Mouse (Mus musculus): ENCODE results near the gene Ccr6. TPM values are rescaled to one million over a fixed set of nuclear protein-coding genes. Genes with fewer than 3 reads are reported as not detected.
A peak's percentile ranks its signal among the peaks of the same experiment; 100 is the strongest.

The Ccr6 gene
- polyA plus RNA-seq, 1 experiment = not detected

DNA sequence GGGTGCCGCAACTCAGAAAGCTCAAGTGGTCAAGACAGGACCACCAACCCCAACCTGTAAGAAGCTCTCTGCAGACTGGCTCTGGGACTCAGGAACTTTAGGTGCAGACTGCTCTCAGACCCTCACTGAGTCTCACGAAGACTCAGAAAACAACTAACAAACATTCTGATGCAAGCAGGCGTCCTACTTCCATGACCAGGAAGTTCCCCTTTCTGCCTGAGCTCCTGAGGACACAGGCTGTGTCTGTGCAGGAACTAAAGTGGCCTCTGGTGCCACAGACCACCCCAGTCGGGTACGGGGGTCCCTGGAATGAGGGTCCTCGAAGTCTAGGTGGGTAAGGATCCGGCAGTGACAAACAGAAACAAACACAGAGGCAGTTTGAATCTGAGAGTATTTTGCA is 40.8 kb downstream of the Ccr6 start:
- TF ChIP-seq CTCF (IDR thresholded peaks at IDR 0.05; ENCODE audit: borderline replicate concordance, insufficient read depth, low read length) (no peak), POLR2A (IDR thresholded peaks at IDR 0.05; ENCODE audit: low read depth, low read length) (no peak)
- H3K4me1 ChIP-seq (ENCODE audit: control insufficient read depth, insufficient read depth, low read length) = no peaks in the 10 kb centered on the region

DNA sequence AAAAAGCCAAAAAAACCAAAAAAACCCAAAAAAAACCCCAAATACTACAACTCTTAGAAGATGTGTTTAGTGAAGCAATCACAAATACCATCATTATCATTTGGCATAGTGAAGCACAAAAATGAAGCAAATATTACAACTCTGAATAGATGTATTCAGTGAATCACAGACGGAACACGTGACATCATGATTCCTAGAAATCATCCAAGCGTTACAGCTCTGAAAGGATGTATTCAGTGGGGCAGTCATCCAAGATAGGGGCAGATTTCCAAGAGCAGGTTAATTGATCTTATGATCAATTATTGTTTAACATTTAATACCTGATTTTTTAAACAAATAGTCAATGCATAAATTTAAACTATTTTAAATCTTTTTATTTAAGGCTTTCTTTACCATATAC is 41.4 kb downstream of the Ccr6 start:
- TF ChIP-seq CTCF (IDR thresholded peaks at IDR 0.05; ENCODE audit: borderline replicate concordance, insufficient read depth, low read length) = no peak
- TF ChIP-seq POLR2A (IDR thresholded peaks at IDR 0.05; ENCODE audit: low read depth, low read length) = no peak
- Histone ChIP-seq H3K27ac (ENCODE audit: insufficient read depth, low read length) (no peak overlapping the region), H3K4me1 (ENCODE audit: control insufficient read depth, insufficient read depth, low read length) (no peaks in the 10 kb centered on the region), H3K4me3 (ENCODE audit: insufficient read depth, low read length) (no peak overlapping the region)

More for the DNA sequence above, 40.8 kb downstream of the Ccr6 start:
- no peak overlapping the region for H3K4me3 ChIP-seq (ENCODE audit: insufficient read depth, low read length)
- no peak overlapping the region for H3K27ac ChIP-seq (ENCODE audit: insufficient read depth, low read length)

- Histone ChIP-seq H3K4me1 (ENCODE audit: control insufficient read depth, insufficient read depth, low read length) (no peaks in the 10 kb centered on the region), H3K4me3 (ENCODE audit: insufficient read depth, low read length) (no peak overlapping the region), H3K27ac (ENCODE audit: insufficient read depth, low read length) (no peak overlapping the region)
- TF ChIP-seq CTCF (IDR thresholded peaks at IDR 0.05; ENCODE audit: borderline replicate concordance, insufficient read depth, low read length) (no peak), POLR2A (IDR thresholded peaks at IDR 0.05; ENCODE audit: low read depth, low read length) (no peak)
These were observed 42.5 kb downstream of the Ccr6 start for GRCm38 (mm10) chr17:8278356-8278755.

DNA sequence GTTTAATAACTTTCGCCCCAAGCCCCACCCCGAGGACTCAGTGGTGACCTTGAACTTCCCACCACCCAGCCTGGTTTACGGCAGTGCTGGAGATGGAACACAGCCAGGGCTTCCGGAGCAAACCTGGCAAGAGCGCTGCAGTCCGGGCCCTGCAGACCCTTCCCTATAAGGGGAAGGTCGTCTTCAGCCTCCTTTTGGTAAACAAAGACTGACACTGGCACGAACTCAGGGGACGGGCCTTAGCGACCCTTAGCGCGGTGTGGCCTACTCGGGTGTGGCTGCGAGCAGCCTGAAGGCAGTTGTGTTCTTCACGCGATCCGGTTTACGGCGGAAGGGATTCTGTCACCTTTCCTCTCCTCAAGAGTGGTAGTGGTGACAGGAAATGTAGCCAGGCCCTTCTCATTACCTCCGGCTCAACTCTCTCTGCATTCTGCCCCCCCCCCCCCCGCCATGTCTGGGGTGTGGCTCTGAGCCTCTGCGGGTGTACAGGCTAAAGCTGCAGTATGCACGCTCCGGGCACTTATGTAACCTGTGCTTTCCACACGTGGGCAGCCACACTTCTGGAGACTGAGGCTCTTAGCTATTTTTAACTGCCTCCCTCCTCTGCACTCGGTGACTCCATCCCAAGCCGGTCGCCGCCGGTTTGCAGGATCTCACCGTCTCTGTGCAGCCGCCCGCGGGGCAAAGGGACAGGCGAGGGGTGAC is 47.1 kb downstream of the Ccr6 start, which contains the start of gene Mpc1:
TSS of gene Mpc1 (plus strand) at position 84 of the 705 bp plus-strand sequence.
- TF ChIP-seq POLR2A (IDR thresholded peaks at IDR 0.05; ENCODE audit: low read depth, low read length) (0 out of 2 replicates have a peak, but pooled peaks have one; percentile 46), CTCF (IDR thresholded peaks at IDR 0.05; ENCODE audit: borderline replicate concordance, insufficient read depth, low read length) (no peak)
- peak within 1 kb of the TSS; percentile 39 for H3K27ac ChIP-seq (ENCODE audit: insufficient read depth, low read length)
- peak within 1 kb of the TSS; percentile 81 for H3K4me3 ChIP-seq (ENCODE audit: insufficient read depth, low read length)
- no peaks in the 10 kb centered on the region for H3K4me1 ChIP-seq (ENCODE audit: control insufficient read depth, insufficient read depth, low read length)

- peak overlapping the region; percentile 81 for H3K4me3 ChIP-seq (ENCODE audit: insufficient read depth, low read length)
- H3K4me1 ChIP-seq (ENCODE audit: control insufficient read depth, insufficient read depth, low read length) = no peaks in the 10 kb centered on the region
- no peak for TF ChIP-seq CTCF (IDR thresholded peaks at IDR 0.05; ENCODE audit: borderline replicate concordance, insufficient read depth, low read length)
- TF ChIP-seq POLR2A (IDR thresholded peaks at IDR 0.05; ENCODE audit: low read depth, low read length) = peak; percentile 92
- H3K27ac ChIP-seq (ENCODE audit: insufficient read depth, low read length) = peak overlapping the region; percentile 39
These were observed 47.8 kb downstream of the Ccr6 start for GRCm38 (mm10) chr17:8283526-8284253.

DNA sequence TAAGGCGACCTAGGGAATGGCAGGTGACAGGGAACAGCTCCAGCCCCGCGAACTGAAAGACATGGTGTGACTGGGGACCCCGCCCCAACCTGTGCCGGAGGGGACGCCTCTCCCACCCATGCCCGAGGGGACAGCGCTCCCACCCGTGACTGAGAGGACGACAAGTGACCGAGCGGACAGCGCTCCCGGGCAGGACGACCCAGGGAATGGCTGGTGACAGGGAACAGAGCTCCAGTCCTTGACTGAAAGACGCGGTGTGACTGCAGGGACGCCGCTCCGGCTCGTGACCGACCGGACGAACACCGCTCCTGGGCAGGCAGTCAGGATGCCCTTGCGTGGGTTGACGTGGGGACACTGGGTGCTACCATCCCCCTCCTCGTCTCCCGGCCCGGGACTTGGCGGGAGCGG is 48.4 kb downstream of the Ccr6 start:
- H3K4me3 ChIP-seq (ENCODE audit: insufficient read depth, low read length) = peak overlapping the region; percentile 81
- no peak for TF ChIP-seq POLR2A (IDR thresholded peaks at IDR 0.05; ENCODE audit: low read depth, low read length)
- no peak for TF ChIP-seq CTCF (IDR thresholded peaks at IDR 0.05; ENCODE audit: borderline replicate concordance, insufficient read depth, low read length)
- no peaks in the 10 kb centered on the region for H3K4me1 ChIP-seq (ENCODE audit: control insufficient read depth, insufficient read depth, low read length)
- H3K27ac ChIP-seq (ENCODE audit: insufficient read depth, low read length) = no peak overlapping the region

DNA sequence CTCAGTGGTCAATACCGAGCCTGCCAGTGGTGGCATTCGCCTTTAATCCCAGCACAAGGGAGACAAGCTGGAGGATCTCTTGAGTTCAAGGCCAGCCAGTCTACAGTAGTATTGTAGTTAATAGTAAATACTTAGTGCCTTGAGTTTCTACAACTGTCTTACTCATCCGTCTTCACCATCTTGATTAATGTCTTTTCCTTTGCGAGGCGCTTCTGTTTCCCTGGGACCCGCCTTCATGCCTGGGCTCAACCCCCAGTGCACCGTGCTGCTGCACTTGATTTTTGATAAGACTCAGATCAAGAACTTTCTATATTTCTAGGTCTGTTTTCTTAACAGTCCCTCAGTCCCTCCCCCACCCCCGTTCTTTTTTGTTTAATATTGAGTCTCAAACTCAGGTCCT is 49.2 kb downstream of the Ccr6 start:
- Histone ChIP-seq H3K4me3 (ENCODE audit: insufficient read depth, low read length) (0 out of 2 replicates have a peak overlapping the region, but pooled peaks have one; percentile 18), H3K27ac (ENCODE audit: insufficient read depth, low read length) (no peak overlapping the region), H3K4me1 (ENCODE audit: control insufficient read depth, insufficient read depth, low read length) (no peaks in the 10 kb centered on the region)
- TF ChIP-seq CTCF (IDR thresholded peaks at IDR 0.05; ENCODE audit: borderline replicate concordance, insufficient read depth, low read length) (no peak), POLR2A (IDR thresholded peaks at IDR 0.05; ENCODE audit: low read depth, low read length) (no peak)

- TF ChIP-seq POLR2A (IDR thresholded peaks at IDR 0.05; ENCODE audit: low read depth, low read length) (no peak), CTCF (IDR thresholded peaks at IDR 0.05; ENCODE audit: borderline replicate concordance, insufficient read depth, low read length) (no peak)
- Histone ChIP-seq H3K4me1 (ENCODE audit: control insufficient read depth, insufficient read depth, low read length) (no peaks in the 10 kb centered on the region), H3K27ac (ENCODE audit: insufficient read depth, low read length) (no peak overlapping the region), H3K4me3 (ENCODE audit: insufficient read depth, low read length) (no peak overlapping the region)
These were observed 51.1 kb downstream of the Ccr6 start for GRCm38 (mm10) chr17:8286987-8287386.

- TF ChIP-seq CTCF (IDR thresholded peaks at IDR 0.05; ENCODE audit: borderline replicate concordance, insufficient read depth, low read length) (no peak), POLR2A (IDR thresholded peaks at IDR 0.05; ENCODE audit: low read depth, low read length) (no peak)
These were observed 54.3 kb downstream of the Ccr6 start for GRCm38 (mm10) chr17:8289993-8290679.

More at GRCm38 (mm10) chr17:8289993-8290679, 54.3 kb downstream of the Ccr6 start:
- Histone ChIP-seq H3K4me3 (ENCODE audit: insufficient read depth, low read length) (no peak overlapping the region), H3K27ac (ENCODE audit: insufficient read depth, low read length) (no peak overlapping the region), H3K4me1 (ENCODE audit: control insufficient read depth, insufficient read depth, low read length) (no peaks in the 10 kb centered on the region)
